Mouse (Mus musculus): ENCODE measurements around the gene Olfr1111.
"Not testable (repeated sequence)": the region's sequence is repeated elsewhere in the genome, so short reads cannot be mapped to it uniquely, and the experiment has no call there.

Olfr1111 gene

GRCm38 (mm10) chr2:87152524-87152923, at the start of gene Olfr1111:
Olfr1111 (minus strand) TSS chr2:87152624.
- no peak for DNase-seq (ENCODE audit: low read depth)

- no peak for DNase-seq (ENCODE audit: low read depth)
Measured at GRCm38 (mm10) chr2:87187498-87187897, 35.1 kb upstream of the Olfr1111 start, which contains the start of gene Olfr1112. Olfr1112 (plus strand) TSS chr2:87187798.

- DNase-seq (ENCODE audit: low read depth) = not testable (repeated sequence)
Measured at GRCm38 (mm10) chr2:87167731-87168130, 15.3 kb upstream of the Olfr1111 start.

GRCm38 (mm10) chr2:87140200-87140599, 12.2 kb downstream of the Olfr1111 start, which contains the start of gene Olfr1110:
Olfr1110 (minus strand) TSS chr2:87140300.
- no peak for DNase-seq (ENCODE audit: low read depth)

- no peak for DNase-seq (ENCODE audit: low read depth)
Measured at GRCm38 (mm10) chr2:87114467-87114866, 38.0 kb downstream of the Olfr1111 start, which contains the start of gene Olfr259. Olfr259 (minus strand) TSS chr2:87114567.

Data from c-Kit-positive CD71-positive TER-119-negative erythroid progenitor cells, embryonic 14.5 days (primary cell).